Mouse (Mus musculus) layer of hippocampus, postnatal 14 days (tissue): ENCODE data around the gene Pom121. TPM values are rescaled to one million over a fixed set of nuclear protein-coding genes. Genes with fewer than 3 reads are reported as not detected.
A peak's percentile ranks its signal among the peaks of the same experiment; 100 is the strongest.
"Not testable (repeated sequence)": the region's sequence is repeated elsewhere in the genome, so short reads cannot be mapped to it uniquely, and the experiment has no call there.

Experiments
- DNase-seq, 2 experiments: peaks; one replicate each; pipeline ENCODE4 v3.0.0; 2021 to 2022; ENCODE audit warnings: low spot score in 2 of 2, mixed read lengths in 1 of 2
- total RNA-seq, 2 experiments: library from RNA; stranded (reverse); gene quantifications; 2 replicates each; pipeline ENCODE4 v1.2.3; 2021

The Pom121 gene
- total RNA-seq, 2 experiments from 2014 or later, result 46.1 to 48.1 TPM

DNA sequence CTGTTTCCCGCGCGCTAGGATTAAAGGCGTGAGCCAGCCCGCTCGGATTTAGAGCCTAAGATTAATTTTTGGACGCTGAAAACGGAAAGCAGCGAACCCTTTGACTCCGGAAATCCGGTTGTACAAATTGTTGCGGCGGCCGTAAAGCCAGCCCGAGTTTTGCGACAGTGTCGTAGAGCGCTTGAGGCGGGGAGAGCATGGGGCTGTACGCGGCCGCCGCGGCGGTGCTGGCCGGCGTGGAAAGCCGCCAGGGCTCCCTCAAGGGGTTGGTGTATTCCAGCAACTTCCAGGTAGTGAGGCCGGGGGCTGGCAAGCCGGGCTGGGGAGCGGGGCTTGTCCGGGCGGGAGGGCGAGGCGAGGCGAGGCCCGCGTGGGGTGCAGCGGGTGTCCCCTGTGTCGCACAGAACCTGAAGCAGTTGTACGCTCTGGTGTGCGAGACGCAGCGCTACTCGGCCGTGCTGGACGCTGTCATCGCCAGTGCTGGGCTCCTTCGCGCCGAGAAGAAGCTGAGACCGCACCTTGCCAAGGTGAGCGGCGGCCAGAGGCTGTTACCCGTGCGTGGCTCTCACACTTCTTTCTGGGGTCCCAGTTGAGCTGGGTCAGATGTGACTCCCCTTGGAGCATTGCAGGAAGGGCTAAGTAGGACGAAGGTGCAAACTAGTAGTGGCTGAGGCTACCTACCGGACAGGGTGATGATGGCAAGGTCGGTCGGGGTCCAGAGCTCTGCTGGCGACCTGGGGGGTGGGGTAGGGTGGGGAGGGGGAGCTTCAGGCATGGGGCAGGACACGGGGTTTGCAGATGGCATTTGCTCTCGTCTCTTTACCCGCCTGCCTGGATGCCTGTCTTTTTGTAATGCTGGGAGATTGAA is 24.3 kb downstream of the Pom121 start, which contains the start of gene Nsun5:
TSS of gene Nsun5 (plus strand) at position 167 of the 868 bp plus-strand sequence.
- peak; percentile 93 to 96 for DNase-seq

- not testable (repeated sequence) for DNase-seq
Observed at GRCm38 (mm10) chr5:135369196-135369595, 25.1 kb downstream of the Pom121 start.

- DNase-seq, result no peak
Observed at GRCm38 (mm10) chr5:135368312-135368711, 26.0 kb downstream of the Pom121 start.

GRCm38 (mm10) chr5:135367841-135368240 is 26.5 kb downstream of the Pom121 start:
- DNase-seq, result peak in 1 of 2 experiments; percentile 23

- no peak for DNase-seq
Observed at GRCm38 (mm10) chr5:135363540-135363939, 30.8 kb downstream of the Pom121 start.

GRCm38 (mm10) chr5:135362572-135362971 is 31.8 kb downstream of the Pom121 start:
- DNase-seq, result no peak

DNA sequence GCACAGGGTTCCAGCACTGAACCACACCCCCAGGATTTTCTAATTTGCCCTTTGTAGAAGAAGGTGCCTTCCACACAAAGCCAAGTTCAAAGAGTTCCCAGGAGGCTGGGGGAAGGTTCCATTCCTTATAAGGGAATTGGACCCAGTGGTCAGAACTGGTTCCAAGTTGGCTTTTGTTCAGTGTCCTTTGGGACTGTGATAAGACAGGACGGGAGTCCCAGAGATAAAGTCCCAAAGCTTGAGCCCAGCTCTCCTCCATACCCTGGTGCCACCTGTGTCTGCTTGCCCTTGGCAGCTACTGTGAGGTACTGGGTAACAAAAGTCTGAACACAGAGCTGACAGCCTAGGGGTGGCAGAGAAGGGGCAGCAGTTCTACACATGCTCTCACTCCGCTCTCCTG is 34.6 kb downstream of the Pom121 start:
- DNase-seq, result no peak

GRCm38 (mm10) chr5:135357556-135357955 is 36.8 kb downstream of the Pom121 start:
- peak in 1 of 2 experiments; percentile 26 for DNase-seq

DNA sequence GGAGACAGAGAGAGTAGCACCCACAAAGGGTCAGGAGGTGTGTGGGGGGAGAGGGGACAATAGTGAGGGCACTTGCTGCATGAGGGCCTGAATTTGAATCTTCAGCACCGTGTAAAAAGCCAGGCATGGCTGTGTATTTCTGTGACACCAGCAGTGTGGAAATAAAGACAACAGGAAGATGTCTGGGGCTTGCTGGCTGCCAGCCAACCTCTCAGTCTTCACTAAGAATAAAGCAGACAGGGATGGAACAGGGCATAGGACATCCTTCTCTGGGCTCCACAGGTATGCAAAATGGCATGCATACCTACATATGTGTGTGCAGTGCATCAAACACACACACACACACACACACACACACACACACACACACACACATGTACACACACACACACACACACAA is 38.3 kb downstream of the Pom121 start:
- DNase-seq, result no peak

- DNase-seq, result no peak
Observed at GRCm38 (mm10) chr5:135353564-135353963, 40.8 kb downstream of the Pom121 start.

DNA sequence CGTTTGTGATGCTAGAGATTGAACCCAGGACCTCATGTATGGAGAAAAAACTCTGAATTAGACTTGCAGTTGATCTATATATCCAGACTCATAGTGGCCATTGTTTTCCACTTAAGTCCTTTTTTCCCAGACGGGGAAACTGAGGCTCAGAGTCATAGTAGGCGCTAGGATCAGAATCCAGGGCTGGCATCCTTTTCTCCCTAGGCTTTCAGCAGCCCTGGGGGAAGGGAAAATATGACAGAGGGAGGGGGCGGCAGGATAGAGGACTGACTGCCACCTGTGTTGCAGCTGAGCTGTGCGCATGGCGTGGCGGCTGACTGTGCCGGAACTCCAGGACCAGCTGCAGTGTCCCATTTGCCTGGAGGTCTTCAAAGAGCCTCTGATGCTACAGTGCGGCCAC is 41.4 kb downstream of the Pom121 start, which contains the start of gene Trim50:
TSS of gene Trim50 (plus strand) at position 301 of the 400 bp plus-strand sequence.
- DNase-seq, result no peak

GRCm38 (mm10) chr5:135351606-135352005 is 42.7 kb downstream of the Pom121 start:
- DNase-seq, result no peak

DNA sequence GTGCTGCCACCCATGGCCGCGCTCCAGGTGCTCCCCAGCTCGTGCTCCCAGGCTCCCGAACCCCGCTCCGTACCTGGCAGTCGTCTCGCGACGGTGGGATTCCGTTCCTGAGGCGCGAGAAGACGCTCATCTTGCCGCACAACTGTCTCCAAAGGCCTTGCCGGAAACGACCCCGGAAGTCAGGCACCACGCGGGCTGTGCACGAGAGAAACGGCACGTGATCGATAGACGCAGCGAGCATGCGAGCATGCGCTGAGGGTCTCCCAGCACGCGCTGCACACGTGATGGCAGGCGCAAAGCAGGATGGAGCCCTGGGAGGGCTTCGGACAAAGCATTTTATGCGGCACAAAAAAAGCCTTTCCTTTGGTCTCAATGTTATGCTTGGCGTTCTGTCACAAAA is 44.5 kb downstream of the Pom121 start, which contains the start of gene Fkbp6:
TSS of gene Fkbp6 (minus strand) at position 183 of the 400 bp plus-strand sequence.
- no peak for DNase-seq

- DNase-seq, result no peak
Observed at GRCm38 (mm10) chr5:135347511-135348011, 46.8 kb downstream of the Pom121 start.

- DNase-seq, result no peak
Observed at GRCm38 (mm10) chr5:135346430-135346829, 47.9 kb downstream of the Pom121 start.

DNA sequence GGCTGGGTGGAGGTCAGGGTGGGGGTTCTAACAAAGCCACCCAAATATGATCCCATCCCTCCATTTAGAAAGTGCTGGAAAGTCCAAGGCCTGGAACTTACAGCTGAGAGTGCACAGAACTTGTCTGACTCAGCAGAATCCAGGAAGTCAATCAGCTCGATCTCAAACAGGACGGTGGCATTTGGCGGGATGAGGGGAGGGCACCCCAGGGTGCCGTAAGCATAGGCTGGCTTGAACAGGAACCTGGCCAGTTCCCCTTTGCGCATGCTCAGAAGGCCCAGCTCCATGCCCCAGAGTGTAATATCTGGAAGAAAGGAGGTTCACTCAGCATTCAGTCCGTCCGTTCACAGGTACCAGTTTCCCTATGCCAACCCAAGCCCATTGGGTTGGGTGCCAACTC is 48.4 kb downstream of the Pom121 start:
- no peak for DNase-seq

- no peak for DNase-seq
Observed at GRCm38 (mm10) chr5:135337575-135337974, 56.8 kb downstream of the Pom121 start.

GRCm38 (mm10) chr5:135331161-135331560 is 63.2 kb downstream of the Pom121 start:
- no peak for DNase-seq

GRCm38 (mm10) chr5:135330201-135330600 is 64.1 kb downstream of the Pom121 start:
- DNase-seq, result no peak

- no peak for DNase-seq
Observed at GRCm38 (mm10) chr5:135329471-135329870, 64.9 kb downstream of the Pom121 start.
